Mouse (Mus musculus) embryonic facial prominence, embryonic 13.5 days (tissue): ENCODE data around the gene Map2k5. TPM values are rescaled to one million over a fixed set of nuclear protein-coding genes. Genes with fewer than 3 reads are reported as not detected.

ENCODE experiments used
- ATAC-seq: fragments of 200-750 bp; cut with Nextera tagmentation; 2 replicates; pipeline ENCODE4 v1.8.0; 2017; ENCODE audit warnings: low read depth; ENCODE audit not compliant: insufficient number of reproducible peaks, insufficient read depth, low FRiP score, low TSS enrichment
- H3K27ac ChIP-seq: fragments of 300-500 bp; sonication (generic); 2 replicates; pipeline ENCODE4 v1.5.1; 2015; ENCODE audit warnings: moderate library complexity, mild to moderate bottlenecking, inconsistent platforms
- H3K27me3 ChIP-seq: fragments of 300-500 bp; sonication (generic); 2 replicates; pipeline ENCODE4 v1.6.1; 2015; ENCODE audit warnings: mild to moderate bottlenecking, inconsistent platforms
- H3K36me3 ChIP-seq: fragments of 300-500 bp; sonication (generic); 2 replicates; pipeline ENCODE4 v1.6.1; 2015; ENCODE audit warnings: mild to moderate bottlenecking, inconsistent platforms
- H3K4me1 ChIP-seq: fragments of 300-500 bp; sonication (generic); 2 replicates; pipeline ENCODE4 v1.6.1; 2015; ENCODE audit warnings: inconsistent platforms
- H3K4me2 ChIP-seq: fragments of 300-500 bp; sonication (generic); 2 replicates; pipeline ENCODE4 v1.6.1; 2015; ENCODE audit warnings: moderate library complexity, mild to moderate bottlenecking, inconsistent platforms
- H3K4me3 ChIP-seq: fragments of 300-500 bp; sonication (generic); 2 replicates; pipeline ENCODE4 v1.5.1; 2015; ENCODE audit warnings: mild to moderate bottlenecking, inconsistent platforms
- H3K9ac ChIP-seq: fragments of 300-500 bp; sonication (generic); 2 replicates; pipeline ENCODE4 v1.6.1; 2015; ENCODE audit warnings: mild to moderate bottlenecking, inconsistent platforms
- H3K9me3 ChIP-seq: fragments of 300-500 bp; sonication (generic); 2 replicates; pipeline ENCODE4 v1.6.1; 2016; ENCODE audit warnings: inconsistent platforms
- WGBS: fragments of 180-500 bp; shearing (Covaris S2); methylation state at CpG from one replicate; pipeline ENCODE4 v1.1.7; 2015; ENCODE audit warnings: mixed read lengths; 5-methylcytosine and 5-hydroxymethylcytosine counted together
- polyA plus RNA-seq: library from polyadenylated mRNA; unstranded; fragments of >200 nt; fragmentation: Nextera tagmentation; extraction: Ambion mirVana; gene quantifications from 2 replicates; pipeline ENCODE4 v1.2.1, GENCODE M21; 2015

The Map2k5 gene
- polyA plus RNA-seq, 1 experiment from 2014 or later, result 37.8 TPM

GRCm38 (mm10) chr9:63257739-63258138, 120.0 kb downstream of the Map2k5 start:
- H3K4me1 ChIP-seq, result peaks cover 23% of the 10 kb centered on the region
- ATAC-seq, result no peak
- no peak overlapping the region for H3K4me3 ChIP-seq
- no peak overlapping the region for H3K9ac ChIP-seq
- H3K36me3 ChIP-seq, result peaks cover 22% of the 10 kb centered on the region
- no peaks in the 10 kb centered on the region for H3K27me3 ChIP-seq
- 85% methylated on average over 4 of the region's 4 CpGs for WGBS
- no peaks in the 10 kb centered on the region for H3K9me3 ChIP-seq
- no peak overlapping the region for H3K4me2 ChIP-seq
- H3K27ac ChIP-seq, result no peak overlapping the region

- Histone ChIP-seq H3K9ac (no peak overlapping the region), H3K36me3 (peaks cover 40% of the 10 kb centered on the region), H3K27me3 (no peaks in the 10 kb centered on the region), H3K27ac (peak overlapping the region; percentile 18; the same call in 1 of the 2 replicates), H3K9me3 (no peaks in the 10 kb centered on the region), H3K4me3 (no peak overlapping the region), H3K4me2 (no peak overlapping the region), H3K4me1 (no peaks in the 10 kb centered on the region; the same call in 1 of the 2 replicates)
- WGBS, result 71% methylated on average over 19 of the region's 19 CpGs
- ATAC-seq, result no peak
Measured at GRCm38 (mm10) chr9:63250841-63251626, 126.7 kb downstream of the Map2k5 start.

- Histone ChIP-seq H3K9ac (no peak overlapping the region), H3K4me2 (no peak overlapping the region), H3K36me3 (peaks cover 46% of the 10 kb centered on the region), H3K9me3 (no peaks in the 10 kb centered on the region), H3K27me3 (no peaks in the 10 kb centered on the region), H3K4me1 (no peaks in the 10 kb centered on the region; the same call in 1 of the 2 replicates), H3K27ac (no peak overlapping the region), H3K4me3 (no peak overlapping the region)
- ATAC-seq, result no peak
Measured at GRCm38 (mm10) chr9:63248095-63248787, 129.5 kb downstream of the Map2k5 start.

GRCm38 (mm10) chr9:63246568-63247169, 131.0 kb downstream of the Map2k5 start:
- no peak for ATAC-seq
- Histone ChIP-seq H3K4me2 (no peak overlapping the region), H3K9ac (no peak overlapping the region), H3K27ac (no peak overlapping the region), H3K36me3 (peaks cover 44% of the 10 kb centered on the region), H3K27me3 (no peaks in the 10 kb centered on the region), H3K4me3 (no peak overlapping the region), H3K4me1 (no peaks in the 10 kb centered on the region), H3K9me3 (no peaks in the 10 kb centered on the region)
- 83% methylated on average over 5 of the region's 5 CpGs for WGBS

GRCm38 (mm10) chr9:63241961-63242360, 135.7 kb downstream of the Map2k5 start:
- Histone ChIP-seq H3K9ac (no peak overlapping the region), H3K4me1 (no peaks in the 10 kb centered on the region), H3K9me3 (no peaks in the 10 kb centered on the region), H3K27me3 (no peaks in the 10 kb centered on the region), H3K27ac (no peak overlapping the region), H3K4me3 (no peak overlapping the region), H3K4me2 (no peak overlapping the region), H3K36me3 (peaks cover 28% of the 10 kb centered on the region)
- no peak for ATAC-seq
- 71% methylated on average over 6 of the region's 6 CpGs for WGBS

- peaks cover 28% of the 10 kb centered on the region for H3K36me3 ChIP-seq
- H3K4me2 ChIP-seq, result no peak overlapping the region
- no peak overlapping the region for H3K4me3 ChIP-seq
- ATAC-seq, result no peak
- H3K27ac ChIP-seq, result no peak overlapping the region
- H3K9me3 ChIP-seq, result no peaks in the 10 kb centered on the region
- H3K9ac ChIP-seq, result no peak overlapping the region
- H3K27me3 ChIP-seq, result no peaks in the 10 kb centered on the region
- no peaks in the 10 kb centered on the region for H3K4me1 ChIP-seq
- WGBS, result 72% methylated on average over 8 of the region's 8 CpGs
Measured at GRCm38 (mm10) chr9:63241241-63241640, 136.5 kb downstream of the Map2k5 start.

- Histone ChIP-seq H3K27me3 (no peaks in the 10 kb centered on the region), H3K4me3 (no peak overlapping the region), H3K36me3 (peaks cover 16% of the 10 kb centered on the region; the same call in 1 of the 2 replicates), H3K4me2 (no peak overlapping the region), H3K9ac (no peak overlapping the region), H3K9me3 (no peaks in the 10 kb centered on the region), H3K4me1 (no peaks in the 10 kb centered on the region), H3K27ac (no peak overlapping the region)
- WGBS, result 81% methylated on average over 5 of the region's 5 CpGs
- ATAC-seq, result no peak
Measured at GRCm38 (mm10) chr9:63234356-63234755, 143.3 kb downstream of the Map2k5 start.

GRCm38 (mm10) chr9:63230289-63230688, 147.4 kb downstream of the Map2k5 start:
- Histone ChIP-seq H3K4me1 (no peaks in the 10 kb centered on the region), H3K9me3 (no peaks in the 10 kb centered on the region), H3K27ac (no peak overlapping the region), H3K27me3 (no peaks in the 10 kb centered on the region), H3K9ac (no peak overlapping the region), H3K36me3 (peaks cover 11% of the 10 kb centered on the region; the same call in 1 of the 2 replicates), H3K4me2 (no peak overlapping the region), H3K4me3 (no peak overlapping the region)
- 70% methylated on average over 15 of the region's 15 CpGs for WGBS
- ATAC-seq, result no peak

GRCm38 (mm10) chr9:63229124-63229523, 148.6 kb downstream of the Map2k5 start:
- peaks cover 11% of the 10 kb centered on the region; the same call in 1 of the 2 replicates for H3K36me3 ChIP-seq
- H3K9ac ChIP-seq, result no peak overlapping the region
- ATAC-seq, result no peak
- no peaks in the 10 kb centered on the region for H3K9me3 ChIP-seq
- H3K4me2 ChIP-seq, result no peak overlapping the region
- no peaks in the 10 kb centered on the region for H3K4me1 ChIP-seq
- WGBS, result 62% methylated on average over 4 of the region's 4 CpGs
- no peaks in the 10 kb centered on the region for H3K27me3 ChIP-seq
- H3K4me3 ChIP-seq, result no peak overlapping the region
- no peak overlapping the region for H3K27ac ChIP-seq

GRCm38 (mm10) chr9:63222161-63222560, 155.5 kb downstream of the Map2k5 start:
- no peaks in the 10 kb centered on the region; the same call in 1 of the 2 replicates for H3K36me3 ChIP-seq
- WGBS, result 87% methylated on average over 6 of the region's 6 CpGs
- no peak overlapping the region for H3K27ac ChIP-seq
- H3K27me3 ChIP-seq, result no peaks in the 10 kb centered on the region
- H3K9me3 ChIP-seq, result no peaks in the 10 kb centered on the region
- no peak overlapping the region for H3K4me2 ChIP-seq
- no peak overlapping the region for H3K9ac ChIP-seq
- no peak for ATAC-seq
- H3K4me1 ChIP-seq, result peaks cover 10% of the 10 kb centered on the region; the same call in 1 of the 2 replicates
- no peak overlapping the region for H3K4me3 ChIP-seq

- ATAC-seq, result no peak
- Histone ChIP-seq H3K27me3 (no peaks in the 10 kb centered on the region), H3K27ac (no peak overlapping the region), H3K9ac (no peak overlapping the region), H3K9me3 (no peaks in the 10 kb centered on the region), H3K4me1 (peaks cover 10% of the 10 kb centered on the region; the same call in 1 of the 2 replicates), H3K4me2 (no peak overlapping the region), H3K4me3 (no peak overlapping the region), H3K36me3 (peaks cover 4% of the 10 kb centered on the region; the same call in 1 of the 2 replicates)
- WGBS, result 86% methylated on average over 7 of the region's 7 CpGs
Measured at GRCm38 (mm10) chr9:63219851-63220250, 157.9 kb downstream of the Map2k5 start.
